Mouse (Mus musculus): ENCODE measurements around the gene Adcy4. TPM values are rescaled to one million over a fixed set of nuclear protein-coding genes. Genes with fewer than 3 reads are reported as not detected.

Gene Adcy4
- 0.63 TPM in 1 of 2 replicates, not detected in the other for total RNA-seq (2023)

DNA sequence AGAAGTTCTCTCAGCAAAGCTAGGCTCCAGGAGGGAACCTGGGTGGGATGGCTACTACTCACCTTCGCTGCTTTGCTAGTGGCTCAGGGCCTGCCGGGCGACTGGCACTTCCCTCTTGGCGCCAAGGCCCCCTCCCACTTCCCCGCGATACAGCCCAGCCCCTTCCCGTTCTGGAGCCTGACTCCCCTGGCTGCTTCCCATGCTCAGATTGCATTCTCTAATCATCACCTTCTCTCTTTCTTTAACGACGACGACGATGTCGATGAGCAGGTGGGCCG lies at the start of gene Adcy4:
Adcy4 (minus strand) TSS at position 138 of the 278 bp plus-strand sequence.

DNA sequence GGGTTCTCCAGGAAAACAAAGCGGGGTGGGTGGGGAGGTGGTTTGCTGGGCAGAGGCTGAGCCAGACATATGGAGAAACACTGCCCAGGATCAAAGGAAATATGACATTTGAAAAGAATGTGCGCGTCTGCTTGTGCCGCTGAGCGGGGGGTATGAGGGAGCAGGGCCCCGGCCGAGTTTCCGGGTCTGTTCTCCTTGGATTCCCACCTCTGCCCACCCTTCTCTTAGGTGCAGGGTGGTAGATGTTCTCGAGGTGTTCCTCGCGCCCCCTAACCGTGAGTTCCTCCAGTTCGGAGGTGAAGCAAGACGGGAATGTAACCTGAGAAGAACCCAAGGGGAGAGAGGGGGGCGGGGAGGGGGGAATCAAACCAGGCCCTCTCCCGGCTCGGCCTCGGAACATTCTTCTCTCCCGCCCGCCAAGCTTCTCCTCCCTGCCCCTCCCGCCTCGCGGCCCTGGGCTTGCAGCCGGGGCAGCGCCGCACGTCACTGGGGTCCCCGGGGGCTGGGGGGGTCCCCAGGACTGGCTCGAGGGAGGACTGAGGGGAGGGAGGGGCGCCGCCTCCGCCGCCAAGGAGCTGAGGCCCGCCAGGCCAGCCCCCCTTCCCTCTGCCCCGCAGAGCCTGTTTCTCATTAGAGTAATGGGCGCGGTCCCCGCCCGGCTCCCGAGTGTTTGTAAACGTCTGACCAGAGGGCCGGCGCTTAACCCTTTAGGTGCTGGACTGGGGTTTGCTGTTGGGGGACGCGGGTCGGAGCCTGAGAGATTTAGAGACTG lies 39.3 kb upstream of the Adcy4 start, which contains the start of gene Nfatc4:
Nfatc4 (plus strand) TSS at position 154 of the 772 bp plus-strand sequence.

DNA sequence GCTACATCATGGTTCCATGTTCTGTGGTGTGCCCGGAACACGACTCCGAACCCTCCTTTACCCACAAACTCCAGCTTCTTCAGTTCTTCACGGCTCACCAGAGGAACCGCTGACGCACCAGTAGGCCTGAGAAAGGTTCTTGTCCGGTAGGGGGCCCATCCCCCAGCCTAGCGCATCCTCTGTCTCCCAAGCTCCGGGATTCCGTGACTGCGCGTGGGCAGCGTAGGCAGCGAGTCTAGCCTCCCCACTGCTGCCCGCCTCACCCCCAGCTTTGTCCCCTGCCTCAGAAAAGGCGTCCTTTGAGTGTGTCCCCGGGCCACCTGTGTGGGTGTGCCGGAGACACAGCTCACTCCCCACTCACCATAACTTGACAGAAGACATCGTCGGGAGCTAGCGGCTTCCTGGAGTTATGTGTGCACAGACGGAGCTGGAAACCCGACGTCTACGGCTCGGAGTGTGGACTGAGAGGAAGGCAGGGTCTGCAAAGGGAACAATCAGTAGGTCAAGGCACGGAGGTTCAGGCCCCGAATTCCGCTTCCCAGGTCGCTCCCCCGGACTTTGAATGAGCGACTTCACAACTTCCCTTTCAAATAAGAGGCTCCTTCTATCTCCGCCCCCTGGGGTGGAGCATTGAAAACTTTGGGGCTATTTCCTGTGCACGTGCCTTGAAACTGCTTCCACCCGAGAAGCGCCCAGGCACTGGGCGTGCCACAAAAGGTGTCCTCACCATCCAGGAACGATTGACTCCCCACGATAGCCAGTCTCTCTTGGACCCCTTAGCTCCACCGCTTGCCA lies 4.6 kb upstream of the Adcy4 start, which contains the start of gene Ripk3:
Ripk3 (minus strand) TSS at position 610 of the 795 bp plus-strand sequence.

DNA sequence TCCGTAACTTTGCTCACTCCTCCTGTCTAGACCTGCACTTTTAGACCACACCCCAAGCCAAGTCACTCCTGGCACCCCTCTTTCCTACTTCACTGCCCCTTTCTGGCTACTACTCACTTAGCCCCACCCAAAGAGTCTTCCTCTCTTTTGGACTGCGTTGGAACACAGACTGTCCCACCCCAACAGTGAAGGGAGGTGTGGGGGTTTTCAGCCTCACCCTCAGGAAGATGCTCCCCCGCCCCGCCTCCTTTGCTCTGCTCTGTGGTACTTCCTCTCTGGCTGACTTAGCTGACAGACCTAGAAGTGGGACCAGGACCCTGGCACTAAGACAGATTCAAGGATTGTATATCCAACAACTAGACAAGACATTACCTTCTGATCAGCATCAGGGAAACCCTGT lies 18.2 kb downstream of the Adcy4 start, which contains the start of gene Ltb4r1:
Ltb4r1 (plus strand) TSS at position 267 of the 400 bp plus-strand sequence.

DNA sequence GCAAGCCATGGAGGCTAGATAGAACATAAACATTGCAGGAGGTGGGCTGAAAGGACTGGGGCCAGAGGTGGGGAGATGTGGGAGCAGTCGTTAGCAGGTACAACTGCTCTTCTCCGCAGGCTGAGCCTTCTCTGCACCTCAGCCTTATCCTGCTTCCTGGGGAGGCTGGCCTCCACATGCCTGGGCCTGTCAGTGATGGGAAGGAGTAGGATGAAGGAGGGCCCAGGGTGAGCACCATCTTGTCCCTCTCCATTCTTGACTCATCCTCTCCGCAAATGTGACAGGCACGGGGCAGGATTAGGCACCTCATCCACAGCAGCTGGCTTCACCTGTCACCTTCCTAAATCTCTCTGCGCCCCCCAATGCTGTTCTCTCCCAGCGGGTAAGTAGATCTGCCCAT lies 22.7 kb downstream of the Adcy4 start, which contains the start of gene Ltb4r2:
Ltb4r2 (plus strand) TSS at position 266 of the 400 bp plus-strand sequence.

DNA sequence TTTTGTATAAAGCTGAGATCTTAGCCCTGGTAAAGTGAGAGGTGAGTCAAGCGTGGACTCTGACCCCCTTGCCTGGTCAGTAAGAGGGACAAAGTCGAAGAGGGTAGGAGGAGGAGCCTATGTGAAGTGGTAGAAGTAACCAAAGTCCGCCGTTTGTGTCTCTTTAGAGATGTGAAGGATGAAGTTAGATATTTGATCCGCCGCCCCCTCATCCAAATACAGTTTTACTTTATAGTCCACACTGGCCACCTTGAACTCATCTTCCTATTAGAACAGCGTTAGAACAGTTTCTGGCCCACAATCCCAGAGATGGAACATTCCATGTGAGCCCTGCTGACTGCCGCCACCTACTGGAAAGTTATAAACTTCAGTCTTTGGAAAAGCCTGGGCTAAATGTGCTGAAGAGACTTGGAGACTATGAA lies 25.5 kb downstream of the Adcy4 start, which contains the start of gene Cideb:
Cideb (minus strand) TSS at position 96 of the 422 bp plus-strand sequence.

DNA sequence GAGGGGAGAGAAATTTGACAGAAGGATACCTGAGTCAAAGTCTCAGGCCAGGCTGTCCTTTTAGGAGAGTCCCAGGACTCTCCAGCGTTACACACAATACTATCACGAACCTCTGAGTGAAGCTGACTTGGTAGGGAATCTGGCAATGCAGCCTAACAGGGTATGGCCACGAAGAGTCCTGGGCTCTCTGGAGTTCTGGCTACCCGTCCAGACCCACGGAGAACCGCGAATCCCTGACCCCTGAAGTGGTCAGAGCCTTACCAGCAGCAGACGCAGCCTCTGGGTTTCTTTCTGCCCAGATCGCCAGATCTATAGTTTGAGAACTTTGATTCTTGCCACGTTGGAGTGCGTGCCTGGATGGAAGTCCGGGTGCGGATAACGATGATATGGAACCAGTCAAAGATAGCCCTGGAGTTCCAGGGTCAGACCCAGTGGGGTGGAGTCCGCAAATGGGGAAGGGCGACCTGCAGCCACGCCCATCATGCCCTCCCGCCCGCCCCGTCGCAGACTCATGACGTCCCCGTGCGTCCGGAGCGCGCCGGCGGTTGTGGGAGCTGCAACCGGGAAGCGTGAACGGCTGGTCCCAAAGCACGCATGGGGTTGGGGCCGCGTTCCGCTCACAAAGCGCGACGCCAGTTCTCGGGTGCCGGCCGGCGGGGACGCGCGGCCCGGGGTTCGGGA lies 38.6 kb downstream of the Adcy4 start, which contains the start of the genes Dhrs1 and Nop9:
Dhrs1 (minus strand) TSS at position 511 of the 681 bp plus-strand sequence.
Nop9 (plus strand) TSS at position 514 of the 681 bp plus-strand sequence.

DNA sequence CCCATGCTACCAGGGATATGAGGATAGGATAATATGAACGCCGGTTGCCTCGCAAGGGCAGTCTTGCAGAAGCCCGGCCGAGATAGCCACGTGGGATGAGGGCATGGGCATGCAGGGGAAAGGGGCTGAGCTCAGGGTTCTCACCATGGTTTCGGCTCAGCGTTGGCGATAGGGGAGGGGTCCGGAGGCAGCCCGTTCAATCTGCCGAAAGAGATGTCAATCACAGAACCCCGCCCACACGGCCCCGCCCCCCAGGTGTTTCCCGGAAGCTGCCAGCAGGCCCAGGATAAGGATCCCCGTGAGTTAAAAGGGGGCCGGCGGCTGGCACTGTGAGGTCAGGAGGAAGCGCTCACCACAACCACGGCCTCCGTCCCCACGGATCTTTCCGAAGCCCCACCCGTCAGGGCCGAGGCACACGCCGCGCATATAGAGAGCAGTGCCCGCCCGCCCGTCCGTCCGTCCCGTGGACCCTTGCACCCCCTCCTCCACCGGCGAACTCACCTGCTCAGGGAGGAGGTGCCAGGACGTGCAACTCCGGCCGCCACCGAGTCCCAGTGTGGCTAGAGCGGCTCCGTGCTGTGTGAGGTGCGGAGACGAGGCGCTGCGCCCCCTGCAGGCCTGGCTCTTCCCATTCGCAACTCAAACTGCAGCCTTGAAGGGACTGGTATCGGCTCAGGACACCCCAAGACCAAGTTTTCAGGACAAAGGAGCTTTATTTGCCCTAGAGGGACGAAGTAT lies 62.0 kb downstream of the Adcy4 start, which contains the start of gene Rabggta:
Rabggta (minus strand) TSS at position 564 of the 738 bp plus-strand sequence.

Other genes starting within 250 kb of the Adcy4 start
- gene Pck2, start 243.8 kb downstream of the Adcy4 start, total RNA-seq (2023), result 14.4 and 20.4 TPM in 2 replicates
- 44.0 and 53.0 TPM in 2 replicates for gene Dcaf11, start 224.1 kb downstream of the Adcy4 start, total RNA-seq (2023)
- 1.2 and 2.0 TPM in 2 replicates for gene A730061H03Rik, start 223.7 kb downstream of the Adcy4 start, total RNA-seq (2023)
- not detected in 2 replicates for gene Fitm1, start 208.5 kb downstream of the Adcy4 start, total RNA-seq (2023)
- gene Psme1, start 206.0 kb downstream of the Adcy4 start, total RNA-seq (2023), result 122 and 139 TPM in 2 replicates
- gene Emc9, start 198.8 kb downstream of the Adcy4 start, total RNA-seq (2023), result 1.5 and 1.8 TPM in 2 replicates
- gene Psme2, start 193.0 kb downstream of the Adcy4 start, total RNA-seq (2023), result 174 and 199 TPM in 2 replicates
- gene Rnf31, start 192.4 kb downstream of the Adcy4 start, total RNA-seq (2023), result 49.9 and 68.0 TPM in 2 replicates
- 49.8 and 55.5 TPM in 2 replicates for gene Irf9, start 180.5 kb downstream of the Adcy4 start, total RNA-seq (2023)
- 0.22 TPM in 1 of 2 replicates, not detected in the other for gene Rec8, start 166.1 kb downstream of the Adcy4 start, total RNA-seq (2023)
- gene Ipo4, start 148.1 kb downstream of the Adcy4 start, total RNA-seq (2023), result 10.0 and 12.5 TPM in 2 replicates
- 1.5 and 2.2 TPM in 2 replicates for gene Gm49378, start 146.2 kb downstream of the Adcy4 start, total RNA-seq (2023)
- 29.1 and 33.0 TPM in 2 replicates for gene Tm9sf1, start 140.3 kb downstream of the Adcy4 start, total RNA-seq (2023)
- 1.3 and 1.7 TPM in 2 replicates for gene Tssk4, start 133.9 kb downstream of the Adcy4 start, total RNA-seq (2023)
- 9.4 and 11.2 TPM in 2 replicates for gene Mdp1, start 123.6 kb downstream of the Adcy4 start, total RNA-seq (2023)
- gene Gmpr2, start 112.2 kb downstream of the Adcy4 start, total RNA-seq (2023), result 12.0 and 12.3 TPM in 2 replicates
- gene Nedd8, start 112.0 kb downstream of the Adcy4 start, total RNA-seq (2023), result 129 and 152 TPM in 2 replicates
- 47.7 and 63.8 TPM in 2 replicates for gene Tinf2, start 102.3 kb downstream of the Adcy4 start, total RNA-seq (2023)
- gene Tgm1, start 70.2 kb downstream of the Adcy4 start, total RNA-seq (2023), result 2.1 and 2.6 TPM in 2 replicates
- gene Rabggta, start 61.8 kb downstream of the Adcy4 start, total RNA-seq (2023), result 23.7 and 38.4 TPM in 2 replicates
- gene Dhrs1, start 38.4 kb downstream of the Adcy4 start, total RNA-seq (2023), result 47.8 and 56.7 TPM in 2 replicates
- gene Nop9, start 38.4 kb downstream of the Adcy4 start, total RNA-seq (2023), result 12.1 and 17.3 TPM in 2 replicates
- 0.77 TPM in 1 of 2 replicates, not detected in the other for gene Cideb, start 25.6 kb downstream of the Adcy4 start, total RNA-seq (2023)
- gene Ltb4r2, start 22.7 kb downstream of the Adcy4 start, total RNA-seq (2023), result 0.43 and 1.0 TPM in 2 replicates
- gene Ltb4r1, start 18.1 kb downstream of the Adcy4 start, total RNA-seq (2023), result 203 and 207 TPM in 2 replicates
- 42.5 and 50.7 TPM in 2 replicates for gene Ripk3, start 4.8 kb upstream of the Adcy4 start, total RNA-seq (2023)
- not detected in 2 replicates for gene Nfatc4, start 39.0 kb upstream of the Adcy4 start, total RNA-seq (2023)
- gene Nynrin, start 69.9 kb upstream of the Adcy4 start, total RNA-seq (2023), result 1.1 and 3.0 TPM in 2 replicates
- 0.48 and 0.54 TPM in 2 replicates for gene Cbln3, start 100.3 kb upstream of the Adcy4 start, total RNA-seq (2023)
- 107 and 146 TPM in 2 replicates for gene Khnyn, start 100.9 kb upstream of the Adcy4 start, total RNA-seq (2023)
- 1.9 and 2.2 TPM in 2 replicates for gene Sdr39u1, start 116.2 kb upstream of the Adcy4 start, total RNA-seq (2023)
- gene Cma1, start 160.6 kb upstream of the Adcy4 start, total RNA-seq (2023), result not detected in 2 replicates
- not detected in 2 replicates for gene Cma2, start 166.9 kb upstream of the Adcy4 start, total RNA-seq (2023)
- gene Mcpt1, start 233.9 kb upstream of the Adcy4 start, total RNA-seq (2023), result not detected in 2 replicates
- gene Mcpt9, start 246.4 kb upstream of the Adcy4 start, total RNA-seq (2023), result not detected in 2 replicates

All from neutrophil, adult 65 days (primary cell).